Mouse (Mus musculus): ENCODE measurements at regions not wholly inside any gene's neighbourhood (a gene's known extent, or its start where the extent isn't known, plus 50 kb on each side); places are given as distances from the start of the nearest gene placed in this dataset.

- TF ChIP-seq CTCF (IDR thresholded peaks at IDR 0.05), result no peak
- TF ChIP-seq POLR2A (IDR thresholded peaks at IDR 0.05; ENCODE audit: insufficient read depth, low read depth, low read length), result no peak
- TF ChIP-seq EP300 (IDR thresholded peaks at IDR 0.05; ENCODE audit: insufficient read depth, low read depth, low read length), result no peak
- Histone ChIP-seq H3K4me1 (ENCODE audit: control insufficient read depth, insufficient read depth, low read length) (no peaks in the 10 kb centered on the region), H3K9ac (ENCODE audit: low read depth, low read length) (no peak overlapping the region), H3K4me3 (no peak overlapping the region), H3K36me3 (ENCODE audit: control insufficient read depth, insufficient read depth, low read length) (no peaks in the 10 kb centered on the region), H3K27me3 (ENCODE audit: control insufficient read depth, insufficient read depth, low read length) (no peaks in the 10 kb centered on the region; the same call in 1 of the 2 replicates), H3K79me2 (replicated peaks; ENCODE audit: control insufficient read depth, insufficient read depth, low read length) (no peaks in the 10 kb centered on the region), H3K27ac (no peak overlapping the region)
- WGBS, result 53% methylated on average over 6 of the region's 6 CpGs
- intact Hi-C loops (cut with DNase I), result no loop called here
- no peak for DNase-seq
Observed at GRCm38 (mm10) chr15:87936041-87936440, 391.9 kb downstream of the Fam19a5 start.

GRCm38 (mm10) chr15:87940837-87941236 lies 396.7 kb downstream of the Fam19a5 start:
- Histone ChIP-seq H3K36me3 (ENCODE audit: control insufficient read depth, insufficient read depth, low read length) (no peaks in the 10 kb centered on the region), H3K27ac (no peak overlapping the region), H3K27me3 (ENCODE audit: control insufficient read depth, insufficient read depth, low read length) (no peaks in the 10 kb centered on the region; the same call in 1 of the 2 replicates), H3K79me2 (replicated peaks; ENCODE audit: control insufficient read depth, insufficient read depth, low read length) (no peaks in the 10 kb centered on the region), H3K4me1 (ENCODE audit: control insufficient read depth, insufficient read depth, low read length) (no peaks in the 10 kb centered on the region), H3K4me3 (no peak overlapping the region), H3K9ac (ENCODE audit: low read depth, low read length) (no peak overlapping the region)
- 53% methylated on average over 3 of the region's 3 CpGs for WGBS
- intact Hi-C loops (cut with DNase I), result no loop called here
- peak; percentile 55 for TF ChIP-seq CTCF (IDR thresholded peaks at IDR 0.05)
- TF ChIP-seq POLR2A (IDR thresholded peaks at IDR 0.05; ENCODE audit: insufficient read depth, low read depth, low read length), result no peak
- DNase-seq, result no peak

GRCm38 (mm10) chr15:87952531-87952930 lies 408.4 kb downstream of the Fam19a5 start:
- no peak overlapping the region for H3K27ac ChIP-seq
- no peaks in the 10 kb centered on the region for H3K27me3 ChIP-seq (ENCODE audit: control insufficient read depth, insufficient read depth, low read length)
- TF ChIP-seq CTCF (IDR thresholded peaks at IDR 0.05) (no peak), POLR2A (IDR thresholded peaks at IDR 0.05; ENCODE audit: insufficient read depth, low read depth, low read length) (no peak), EP300 (IDR thresholded peaks at IDR 0.05; ENCODE audit: insufficient read depth, low read depth, low read length) (no peak)
- H3K9ac ChIP-seq (ENCODE audit: low read depth, low read length), result no peak overlapping the region
- WGBS, result 65% methylated on average over 3 of the region's 3 CpGs
- no peaks in the 10 kb centered on the region for H3K36me3 ChIP-seq (ENCODE audit: control insufficient read depth, insufficient read depth, low read length)
- no peaks in the 10 kb centered on the region for H3K79me2 ChIP-seq (replicated peaks; ENCODE audit: control insufficient read depth, insufficient read depth, low read length)
- intact Hi-C loops (cut with DNase I), result no loop called here
- no peak overlapping the region for H3K4me3 ChIP-seq
- no peak for DNase-seq
- H3K4me1 ChIP-seq (ENCODE audit: control insufficient read depth, insufficient read depth, low read length), result no peaks in the 10 kb centered on the region

- DNase-seq, result no peak
- TF ChIP-seq CTCF (IDR thresholded peaks at IDR 0.05) (no peak), POLR2A (IDR thresholded peaks at IDR 0.05; ENCODE audit: insufficient read depth, low read depth, low read length) (no peak), EP300 (IDR thresholded peaks at IDR 0.05; ENCODE audit: insufficient read depth, low read depth, low read length) (no peak)
- Histone ChIP-seq H3K4me3 (no peak overlapping the region), H3K4me1 (ENCODE audit: control insufficient read depth, insufficient read depth, low read length) (no peaks in the 10 kb centered on the region), H3K9ac (ENCODE audit: low read depth, low read length) (no peak overlapping the region), H3K79me2 (replicated peaks; ENCODE audit: control insufficient read depth, insufficient read depth, low read length) (no peaks in the 10 kb centered on the region), H3K36me3 (ENCODE audit: control insufficient read depth, insufficient read depth, low read length) (no peaks in the 10 kb centered on the region), H3K27ac (no peak overlapping the region), H3K27me3 (ENCODE audit: control insufficient read depth, insufficient read depth, low read length) (no peaks in the 10 kb centered on the region)
- WGBS, result 50% methylated on average over 5 of the region's 5 CpGs
- intact Hi-C loops (cut with DNase I), result no loop called here
Observed at GRCm38 (mm10) chr15:87955685-87956256, 411.7 kb downstream of the Fam19a5 start.

- no peak overlapping the region for H3K9ac ChIP-seq (ENCODE audit: low read depth, low read length)
- H3K27ac ChIP-seq, result no peak overlapping the region
- H3K79me2 ChIP-seq (replicated peaks; ENCODE audit: control insufficient read depth, insufficient read depth, low read length), result no peaks in the 10 kb centered on the region
- H3K27me3 ChIP-seq (ENCODE audit: control insufficient read depth, insufficient read depth, low read length), result no peaks in the 10 kb centered on the region
- intact Hi-C loops (cut with DNase I), result no loop called here
- no peak for DNase-seq
- TF ChIP-seq POLR2A (IDR thresholded peaks at IDR 0.05; ENCODE audit: insufficient read depth, low read depth, low read length) (no peak), EP300 (IDR thresholded peaks at IDR 0.05; ENCODE audit: insufficient read depth, low read depth, low read length) (no peak), CTCF (IDR thresholded peaks at IDR 0.05) (no peak)
- no peaks in the 10 kb centered on the region for H3K36me3 ChIP-seq (ENCODE audit: control insufficient read depth, insufficient read depth, low read length)
- no peaks in the 10 kb centered on the region for H3K4me1 ChIP-seq (ENCODE audit: control insufficient read depth, insufficient read depth, low read length)
- H3K4me3 ChIP-seq, result no peak overlapping the region
- WGBS, result 50% methylated on average over 1 of the region's 1 CpGs
Observed at GRCm38 (mm10) chr15:87958866-87959265, 414.8 kb downstream of the Fam19a5 start.

- Histone ChIP-seq H3K79me2 (replicated peaks; ENCODE audit: control insufficient read depth, insufficient read depth, low read length) (no peaks in the 10 kb centered on the region), H3K9ac (ENCODE audit: low read depth, low read length) (no peak overlapping the region), H3K4me1 (ENCODE audit: control insufficient read depth, insufficient read depth, low read length) (no peaks in the 10 kb centered on the region), H3K4me3 (no peak overlapping the region), H3K36me3 (ENCODE audit: control insufficient read depth, insufficient read depth, low read length) (no peaks in the 10 kb centered on the region), H3K27ac (no peak overlapping the region), H3K27me3 (ENCODE audit: control insufficient read depth, insufficient read depth, low read length) (no peaks in the 10 kb centered on the region)
- intact Hi-C loops (cut with DNase I), result no loop called here
- WGBS, result 51% methylated on average over 6 of the region's 6 CpGs
- TF ChIP-seq CTCF (IDR thresholded peaks at IDR 0.05) (no peak), POLR2A (IDR thresholded peaks at IDR 0.05; ENCODE audit: insufficient read depth, low read depth, low read length) (no peak), EP300 (IDR thresholded peaks at IDR 0.05; ENCODE audit: insufficient read depth, low read depth, low read length) (no peak)
- no peak for DNase-seq
Observed at GRCm38 (mm10) chr15:87972641-87973040, 428.5 kb downstream of the Fam19a5 start.

Data from heart, adult 2 months (tissue).